Mouse (Mus musculus) G1E (cell line): ENCODE data around the gene Acot6. TPM values are rescaled to one million over a fixed set of nuclear protein-coding genes. Genes with fewer than 3 reads are reported as not detected.

ENCODE experiments used
- ATAC-seq: 2 replicates; pipeline ENCODE4 v1.8.0; 2016; ENCODE audit warnings: mild to moderate bottlenecking; ENCODE audit not compliant: insufficient number of reproducible peaks, poor library complexity, low FRiP score, severe bottlenecking; ENCODE audit errors: extremely low read depth
- DNase-seq: peaks from one replicate; pipeline ENCODE4 v3.0.0; 2012; ENCODE audit warnings: low spot score
- H3K27me3 ChIP-seq: 2 replicates; pipeline ENCODE4 v1.6.1; 2012; ENCODE audit warnings: mild to moderate bottlenecking, low read length, inconsistent platforms; ENCODE audit not compliant: insufficient read depth
- H3K36me3 ChIP-seq: replicated peaks from 2 replicates; pipeline ENCODE3; 2012; ENCODE audit warnings: mild to moderate bottlenecking, inconsistent platforms
- H3K4me1 ChIP-seq: 2 replicates; pipeline ENCODE4 v1.6.1; 2012; ENCODE audit warnings: low read depth, low read length, inconsistent platforms, mixed read lengths; ENCODE audit not compliant: insufficient read depth
- H3K4me3 ChIP-seq: 2 replicates; pipeline ENCODE4 v1.5.1; 2012; ENCODE audit warnings: low read depth, mild to moderate bottlenecking, inconsistent platforms, low read length, moderate library complexity, mixed read lengths
- H3K9me3 ChIP-seq: replicated peaks from 2 replicates; pipeline ENCODE4 v1.6.1; 2012; ENCODE audit warnings: inconsistent platforms
- CTCF ChIP-seq: IDR thresholded peaks from 2 replicates; pipeline ENCODE4 v1.5.1; 2012; ENCODE audit warnings: low read depth, low read length, inconsistent platforms, mixed read lengths
- GATA1 ChIP-seq: IDR thresholded peaks from 2 replicates; pipeline ENCODE4 v1.6.1; 2012; ENCODE audit warnings: borderline replicate concordance, low read length, inconsistent platforms, mixed read lengths
- GATA2 ChIP-seq: IDR thresholded peaks from 2 replicates; pipeline ENCODE4 v1.6.1; 2012; ENCODE audit warnings: low read depth, low read length, inconsistent platforms, borderline replicate concordance
- POLR2AphosphoS5 ChIP-seq: IDR thresholded peaks from 2 replicates; pipeline ENCODE4 v1.6.1; 2012; ENCODE audit warnings: low read depth, low read length, inconsistent platforms; ENCODE audit not compliant: insufficient replicate concordance
- TAL1 ChIP-seq: conservative IDR thresholded peaks from 2 replicates; pipeline ENCODE4 v1.6.1; 2012; ENCODE audit warnings: low read depth, low read length, inconsistent platforms, mixed read lengths
- polyA plus RNA-seq: library from polyadenylated mRNA; stranded (reverse); fragments of >175 nt; gene quantifications from 2 replicates; pipeline ENCODE4 v1.2.3, GENCODE M21; 2012
- total RNA-seq, 2 experiments: library from RNA; stranded (forward) in 1 of 2; stranded (reverse) in 1 of 2; fragments of 200-1000 nt in 1 of 2; fragments of >200 nt in 1 of 2; fragmentation: Nextera tagmentation in 1 of 2; gene quantifications; 2 replicates each; pipeline ENCODE4 v1.2.3; 2014 to 2017

The Acot6 gene
- total and polyA plus RNA-seq, 3 experiments = 0.33 TPM; not detected in 2

DNA sequence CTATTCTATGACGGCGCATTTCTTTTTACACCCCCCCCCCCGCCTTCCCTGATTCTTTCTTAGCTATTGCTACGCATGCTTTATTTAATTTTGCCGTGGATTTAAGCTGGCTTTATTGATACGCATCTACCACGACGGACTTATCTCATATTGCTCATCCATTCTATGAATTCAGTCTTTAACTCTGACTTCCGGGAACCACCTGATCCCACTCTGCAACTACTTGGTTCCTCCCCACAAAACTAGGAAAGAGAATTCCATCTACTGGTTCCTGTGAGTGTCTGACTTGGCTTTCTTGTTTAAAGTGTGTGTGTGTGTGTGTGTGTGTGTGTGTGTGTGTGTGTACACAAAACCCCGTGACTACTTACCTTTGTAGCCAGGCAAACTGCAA lies 48.2 kb downstream of the Acot6 start:
- H3K36me3 ChIP-seq = peaks cover 69% of the 10 kb centered on the region
- TF ChIP-seq TAL1 (no peak), CTCF (no peak), GATA2 (no peak), GATA1 (no peak), POLR2AphosphoS5 (no peak)
- no peaks in the 10 kb centered on the region; the same call in 1 of the 2 replicates for H3K27me3 ChIP-seq
- DNase-seq (no peak), ATAC-seq (no peak)
- H3K9me3 ChIP-seq = no peaks in the 10 kb centered on the region; the same call in 1 of the 2 replicates
- H3K4me3 ChIP-seq = peak overlapping the region; percentile 71
- H3K4me1 ChIP-seq = peaks cover 72% of the 10 kb centered on the region

GRCm38 (mm10) chr12:84149971-84150370 lies 49.5 kb downstream of the Acot6 start:
- Histone ChIP-seq H3K4me1 (peaks cover 80% of the 10 kb centered on the region), H3K36me3 (peaks cover 82% of the 10 kb centered on the region), H3K27me3 (no peaks in the 10 kb centered on the region; the same call in 1 of the 2 replicates), H3K9me3 (no peaks in the 10 kb centered on the region; the same call in 1 of the 2 replicates), H3K4me3 (no peak overlapping the region)
- TF ChIP-seq GATA2 (no peak), POLR2AphosphoS5 (no peak), TAL1 (no peak), GATA1 (no peak), CTCF (no peak)
- ATAC-seq (no peak), DNase-seq (no peak)

DNA sequence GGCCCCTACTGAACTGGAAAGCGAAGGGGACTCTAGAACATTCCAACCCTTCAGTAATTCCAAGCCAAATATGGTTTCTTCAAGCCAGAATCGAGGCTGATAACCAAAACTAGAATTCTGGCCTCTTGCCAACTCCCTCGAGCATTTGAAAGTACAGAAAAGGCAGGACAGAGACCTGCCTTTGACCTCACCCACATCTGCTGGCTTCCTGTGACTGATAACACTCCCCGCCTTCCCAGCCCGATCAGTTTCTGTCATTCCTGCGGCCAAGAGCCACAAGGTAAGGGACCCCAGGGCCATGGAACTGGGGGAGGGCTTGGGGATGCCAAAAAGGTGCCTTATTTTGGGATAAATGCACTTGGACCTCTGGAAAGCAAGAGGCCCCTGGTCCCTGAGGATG lies 50.5 kb downstream of the Acot6 start:
- ATAC-seq = peak; percentile 52; the same call in 1 of the 2 replicates
- no peaks in the 10 kb centered on the region; the same call in 1 of the 2 replicates for H3K27me3 ChIP-seq
- H3K36me3 ChIP-seq = peaks cover 92% of the 10 kb centered on the region
- peak; percentile 78 for DNase-seq
- no peak overlapping the region for H3K4me3 ChIP-seq
- H3K9me3 ChIP-seq = no peaks in the 10 kb centered on the region; the same call in 1 of the 2 replicates
- H3K4me1 ChIP-seq = peaks cover 80% of the 10 kb centered on the region
- TF ChIP-seq GATA1 (no peak), POLR2AphosphoS5 (no peak), GATA2 (no peak), TAL1 (no peak; the same call in 1 of the 2 replicates), CTCF (no peak)

- ATAC-seq (no peak), DNase-seq (no peak)
- Histone ChIP-seq H3K9me3 (no peaks in the 10 kb centered on the region; the same call in 1 of the 2 replicates), H3K27me3 (no peaks in the 10 kb centered on the region; the same call in 1 of the 2 replicates), H3K36me3 (peaks cover 96% of the 10 kb centered on the region), H3K4me1 (peaks cover 78% of the 10 kb centered on the region), H3K4me3 (no peak overlapping the region; the same call in 1 of the 2 replicates)
- TF ChIP-seq CTCF (no peak), POLR2AphosphoS5 (no peak), TAL1 (no peak)
Measured at GRCm38 (mm10) chr12:84151911-84152310, 51.5 kb downstream of the Acot6 start.

DNA sequence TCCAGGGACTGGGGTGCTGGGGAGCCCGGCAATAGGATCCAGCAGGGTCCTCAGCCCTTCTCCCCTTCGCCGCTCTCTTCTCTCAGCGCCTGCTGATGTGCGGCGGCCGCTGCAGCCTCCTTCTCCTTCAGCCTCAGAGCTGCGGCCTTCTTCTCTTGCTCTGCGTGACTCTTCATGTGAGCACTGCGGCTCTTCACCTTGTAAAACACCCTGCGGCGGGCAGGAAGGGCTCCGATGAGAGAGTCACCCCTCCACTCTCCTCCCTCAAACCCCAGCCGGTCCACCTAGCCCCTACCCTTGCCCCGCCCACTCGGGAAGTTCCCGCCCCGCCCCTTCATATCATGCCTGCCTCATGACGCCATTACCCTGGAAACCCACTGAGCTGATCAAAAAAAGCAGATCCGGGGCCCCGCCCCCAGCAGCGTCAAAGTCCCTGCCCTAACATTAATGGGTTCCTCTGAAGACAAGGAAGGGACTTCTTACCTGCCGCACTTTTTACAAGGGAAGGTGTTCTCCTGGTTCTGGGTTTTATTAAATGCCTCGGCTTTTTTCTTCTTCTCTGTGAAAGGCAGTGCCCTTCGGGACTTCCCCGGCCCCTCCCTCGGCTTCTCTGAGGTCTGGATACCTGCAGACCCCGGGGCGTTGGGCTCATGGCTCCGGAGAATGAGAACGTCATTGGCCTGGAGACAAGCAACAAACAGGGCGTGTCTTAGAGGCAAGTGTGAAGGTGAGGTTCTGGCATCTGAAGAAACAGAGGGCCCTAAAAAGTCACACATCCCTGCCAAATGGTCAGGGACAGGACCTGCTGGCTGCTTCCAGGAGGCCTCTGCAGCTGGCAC lies 52.1 kb downstream of the Acot6 start:
- ATAC-seq (no peak), DNase-seq (no peak)
- Histone ChIP-seq H3K9me3 (no peaks in the 10 kb centered on the region; the same call in 1 of the 2 replicates), H3K27me3 (no peaks in the 10 kb centered on the region), H3K4me1 (peaks cover 72% of the 10 kb centered on the region), H3K36me3 (peaks cover 96% of the 10 kb centered on the region), H3K4me3 (no peak overlapping the region)
- TF ChIP-seq POLR2AphosphoS5 (no peak), TAL1 (no peak), GATA2 (no peak), GATA1 (no peak), CTCF (no peak)

DNA sequence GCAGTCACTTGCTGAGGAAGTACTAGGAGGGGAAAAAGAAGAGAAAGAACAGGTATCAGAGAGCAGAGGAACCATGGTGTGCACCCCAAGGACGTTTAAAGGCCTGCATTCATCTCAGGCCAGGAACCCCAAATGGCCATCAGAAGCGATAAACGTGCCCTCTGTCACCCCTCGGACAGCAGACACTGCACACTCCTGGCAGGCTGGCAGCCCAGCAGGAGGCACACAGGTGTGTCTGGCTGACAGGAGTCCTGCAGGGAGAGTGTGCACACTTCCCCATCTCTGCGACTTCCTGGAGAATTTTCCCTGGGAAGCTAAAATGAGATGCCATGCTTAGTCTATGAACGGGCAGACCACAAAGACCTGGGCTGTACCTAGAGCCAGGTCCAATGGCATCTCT lies 53.0 kb downstream of the Acot6 start:
- peaks cover 96% of the 10 kb centered on the region for H3K36me3 ChIP-seq
- TF ChIP-seq TAL1 = no peak
- TF ChIP-seq GATA2 = no peak
- no peak for TF ChIP-seq CTCF
- TF ChIP-seq GATA1 = no peak
- TF ChIP-seq POLR2AphosphoS5 = no peak
- peaks cover 63% of the 10 kb centered on the region for H3K4me1 ChIP-seq
- H3K4me3 ChIP-seq = no peak overlapping the region
- H3K27me3 ChIP-seq = no peaks in the 10 kb centered on the region
- ATAC-seq (no peak), DNase-seq (no peak)
- no peaks in the 10 kb centered on the region for H3K9me3 ChIP-seq
